ENCODE assay signal across 23 mouse cellular contexts in the genomic region with DNA sequence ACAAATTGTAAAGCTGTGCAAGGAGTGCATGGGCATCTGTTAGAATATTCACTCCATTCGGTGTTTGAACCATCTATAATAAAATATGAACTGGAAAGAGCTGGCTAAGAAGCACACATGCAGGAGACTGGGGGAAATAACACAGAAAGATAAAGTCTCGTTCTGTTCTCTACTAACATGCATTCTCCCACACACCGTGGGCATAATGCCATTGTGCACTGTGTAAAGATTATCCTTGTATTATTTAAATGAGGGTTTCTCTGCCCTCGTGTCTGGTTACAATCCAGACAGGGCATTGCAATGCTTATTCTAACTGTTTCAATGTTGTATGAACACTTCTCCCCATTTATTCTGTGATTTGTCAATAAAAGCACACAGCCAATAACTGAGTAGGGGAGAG. TPM values are rescaled to one million over a fixed set of nuclear protein-coding genes. Genes with fewer than 3 reads are reported as not detected.
DNase-seq lines count a peak whose midpoint lies in the region; ATAC-seq and TF ChIP-seq lines count a peak whose summit lies in the region.
"Had no signal": no experiment of that assay in that cellular context is flagged by ENCODE, and none has a peak within 500 bp of the region (broad histone marks: within the 10 kb centered on the region; RNA-seq: fewer than 3 reads in every experiment).

No protein-coding gene starts in this region.

- no peak overlapping the region for H3K4me2 ChIP-seq in midbrain, embryonic 11.5 days
- H3K4me2 ChIP-seq in midbrain, postnatal 0 days (ENCODE audit: low read depth, low read length, poor library complexity, severe bottlenecking) = no peak overlapping the region
- H3K4me2 ChIP-seq: embryonic facial prominence, embryonic 15.5 days; heart, embryonic 12.5 days had no signal

- 48% methylated on average over 4 of the region's 4 CpGs for WGBS in midbrain, embryonic 11.5 days
- WGBS in midbrain, postnatal 0 days = 40% methylated on average over 4 of the region's 4 CpGs

- no peaks in the 10 kb centered on the region for H3K36me3 ChIP-seq in midbrain, embryonic 11.5 days (ENCODE audit: control insufficient read depth, insufficient read depth, low read length)
- no peaks in the 10 kb centered on the region for H3K36me3 ChIP-seq in midbrain, postnatal 0 days (ENCODE audit: insufficient read depth, low read length)
- H3K36me3 ChIP-seq: embryonic facial prominence, embryonic 15.5 days; forebrain, embryonic 10.5 days; G1E; heart, embryonic 12.5 days had no signal

- H3K27ac ChIP-seq in midbrain, embryonic 11.5 days (ENCODE audit: low read depth, low read length) = no peak overlapping the region
- H3K27ac ChIP-seq in midbrain, postnatal 0 days (ENCODE audit: low read depth, low read length) = no peak overlapping the region
- H3K27ac ChIP-seq: embryonic facial prominence, embryonic 15.5 days; forebrain, embryonic 10.5 days; gastrocnemius, adult 2 months had no signal

- H3K4me3 ChIP-seq in midbrain, embryonic 11.5 days (ENCODE audit: low read depth, low read length) = no peak overlapping the region
- no peak overlapping the region for H3K4me3 ChIP-seq in midbrain, postnatal 0 days (ENCODE audit: low read depth, low read length)
- H3K4me3 ChIP-seq: embryonic facial prominence, embryonic 15.5 days; erythroblast, embryonic 14.5 days; forebrain, embryonic 10.5 days; gastrocnemius, adult 2 months; heart, embryonic 12.5 days had no signal

- ATAC-seq in frontal cortex, adult (ENCODE audit: low TSS enrichment) = peak; percentile 38; the same call in 1 of the 2 replicates
- no peak for ATAC-seq in midbrain, embryonic 11.5 days (ENCODE audit: low FRiP score)
- no peak for ATAC-seq in midbrain, postnatal 0 days (ENCODE audit: low FRiP score)
- ATAC-seq: CD4-positive, CD25-positive, alpha-beta regulatory T cell, adult 4 months; forebrain, embryonic 14.5 days had no signal

- H3K9ac ChIP-seq in midbrain, embryonic 11.5 days (ENCODE audit: low read length) = no peak overlapping the region
- H3K9ac ChIP-seq in midbrain, postnatal 0 days (replicated peaks; ENCODE audit: low read length, poor library complexity, severe bottlenecking) = no peak overlapping the region
- H3K9ac ChIP-seq: embryonic facial prominence, embryonic 15.5 days; heart, embryonic 12.5 days had no signal

- no peak for TF ChIP-seq CTCF in midbrain, postnatal 0 days (IDR thresholded peaks at IDR 0.05)

- H3K27me3 ChIP-seq in midbrain, embryonic 11.5 days (ENCODE audit: control insufficient read depth, insufficient read depth, low read length) = no peaks in the 10 kb centered on the region
- no peaks in the 10 kb centered on the region for H3K27me3 ChIP-seq in midbrain, postnatal 0 days (ENCODE audit: insufficient read depth, low read length)
- H3K27me3 ChIP-seq: embryonic facial prominence, embryonic 15.5 days; heart, embryonic 12.5 days had no signal

- peaks cover 4% of the 10 kb centered on the region for H3K4me1 ChIP-seq in midbrain, embryonic 11.5 days (ENCODE audit: control insufficient read depth, insufficient read depth, low read length)
- no peaks in the 10 kb centered on the region for H3K4me1 ChIP-seq in midbrain, postnatal 0 days (ENCODE audit: insufficient read depth, low read length)
- H3K4me1 ChIP-seq: embryonic facial prominence, embryonic 15.5 days; forebrain, embryonic 10.5 days; heart, embryonic 12.5 days had no signal

- H3K9me3 ChIP-seq in midbrain, embryonic 11.5 days (ENCODE audit: control insufficient read depth, low read length) = no peaks in the 10 kb centered on the region
- H3K9me3 ChIP-seq in midbrain, postnatal 0 days (ENCODE audit: low read length) = no peaks in the 10 kb centered on the region
- H3K9me3 ChIP-seq: embryonic facial prominence, embryonic 15.5 days; forebrain, embryonic 10.5 days; G1E; heart, embryonic 12.5 days had no signal

- DNase-seq in frontal cortex, postnatal 10 days (ENCODE audit: low spot score in 2 of 2) = no peak
- DNase-seq in layer of hippocampus, adult 9-11 months = peak; percentile 34
- DNase-seq in layer of hippocampus, postnatal 25 days (ENCODE audit: extremely low spot score in 1 of 2, low spot score in 1 of 2) = no peak
- peak; percentile 35 for DNase-seq in midbrain, embryonic 11.5 days (ENCODE audit: low spot score, missing footprints)
- no peak for DNase-seq in midbrain, postnatal 0 days (ENCODE audit: low spot score)
- peak; percentile 34 for DNase-seq in brain, adult 2 months (ENCODE audit: low read depth, low spot score)
- DNase-seq: adrenal gland, adult 8-10 months; adrenal gland, postnatal 36 days; B cell, adult 2 months; cerebellum, adult 11 months; cerebellum, adult 8-10 months; cerebellum, postnatal 14 days; embryo, embryonic 11 days; gastrocnemius, adult 2 months; gastrocnemius, postnatal 25 days had no signal

RNA-seq across cellular contexts. Expression of a gene that starts 18.1 kb away (rescaled TPM):
- 100 to 1,000 TPM; 233 to 245 TPM for total RNA-seq in layer of hippocampus, postnatal 25 days (2021)
- 25.5 and 26.7 TPM in 2 replicates for polyA plus RNA-seq in midbrain, embryonic 11.5 days (2014; fragmentation: Nextera tagmentation; extraction: Ambion mirVana)
- 84.4 and 86.4 TPM in 2 replicates for total RNA-seq in midbrain, postnatal 0 days (2014; rRNA removed)
- 45.1 and 45.6 TPM in 2 replicates for polyA plus RNA-seq in midbrain, postnatal 0 days (2015; fragmentation: Nextera tagmentation; extraction: Ambion mirVana)
- polyA plus RNA-seq: erythroblast, embryonic 14.5 days; G1E had no signal

Comparison
In these comparisons a context has a peak if more than half of its experiments do, and no peak if none do; other contexts are left out.
1. DNase-seq: peak in layer of hippocampus, adult 9-11 months (single experiment), midbrain, embryonic 11.5 days (single experiment) and brain, adult 2 months (single experiment); none in frontal cortex, postnatal 10 days (0 of 2), layer of hippocampus, postnatal 25 days (0 of 2) and midbrain, postnatal 0 days (single experiment).